Mouse (Mus musculus): ENCODE data around the gene Pcbp1.

DNA sequence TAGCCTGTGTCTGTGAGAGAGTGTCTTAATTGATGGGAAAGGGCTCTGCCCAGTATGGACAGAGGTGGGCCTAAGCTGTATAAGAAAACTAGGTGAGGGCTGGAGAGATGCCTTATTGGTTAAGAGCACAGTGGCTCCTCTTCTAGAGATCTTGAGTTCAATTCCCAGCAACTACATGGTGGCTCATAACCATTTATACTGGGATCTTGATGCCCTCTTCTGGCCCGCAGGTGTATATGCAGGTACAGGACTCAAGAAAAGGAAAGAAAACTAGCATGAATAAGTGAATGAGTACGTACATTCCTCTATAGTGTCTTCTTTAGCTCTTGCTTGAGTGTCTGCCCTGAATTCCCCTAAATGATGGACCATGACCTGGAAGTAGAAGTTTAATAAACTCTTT is 15.5 kb upstream of the Pcbp1 start:
- TF ChIP-seq POLR2A (IDR thresholded peaks at IDR 0.05; ENCODE audit: low read depth, low read length) = no peak
- TF ChIP-seq CTCF (IDR thresholded peaks at IDR 0.05; ENCODE audit: extremely low read depth, insufficient read length, insufficient replicate concordance, low read depth, low read length) = no peak

Data from small intestine, adult 2 months (tissue).